Mouse (Mus musculus) inflammation-experienced regulatory T-cells, adult 6 months (primary cell): ENCODE results near the gene 2310022A10Rik. TPM values are rescaled to one million over a fixed set of nuclear protein-coding genes. Genes with fewer than 3 reads are reported as not detected.

Source experiments
- ATAC-seq: one replicate; pipeline ENCODE4 v1.8.0; 2017
- polyA plus RNA-seq, 3 experiments: library from polyadenylated mRNA; unstranded; fragments of 100-300 nt; shearing (Covaris generic); gene quantifications; one replicate each; pipeline ENCODE4 v1.2.1; 2017

2310022A10Rik gene
- polyA plus RNA-seq, 3 experiments from 2014 or later = 16.4 to 24.4 (median 21.4) TPM

- peak; percentile 84 for ATAC-seq
These were observed 11.6 kb upstream of the 2310022A10Rik start for GRCm38 (mm10) chr7:27541431-27541830.

- ATAC-seq = no peak
These were observed 11.1 kb upstream of the 2310022A10Rik start for GRCm38 (mm10) chr7:27541922-27542321.

- ATAC-seq = peak; percentile 43
These were observed 10.5 kb upstream of the 2310022A10Rik start for GRCm38 (mm10) chr7:27542392-27543033.

GRCm38 (mm10) chr7:27543065-27543464 lies 10.0 kb upstream of the 2310022A10Rik start:
- ATAC-seq = no peak

GRCm38 (mm10) chr7:27543851-27544250 lies 9.2 kb upstream of the 2310022A10Rik start:
- no peak for ATAC-seq

GRCm38 (mm10) chr7:27544675-27545370 lies 8.2 kb upstream of the 2310022A10Rik start:
- peak; percentile 82 for ATAC-seq

- ATAC-seq = no peak
These were observed 3.4 kb upstream of the 2310022A10Rik start for GRCm38 (mm10) chr7:27549597-27549996.

GRCm38 (mm10) chr7:27552070-27552469 lies 963 bp upstream of the 2310022A10Rik start:
- ATAC-seq = no peak

GRCm38 (mm10) chr7:27560291-27560887 lies 7.4 kb downstream of the 2310022A10Rik start:
- ATAC-seq = no peak

GRCm38 (mm10) chr7:27560978-27561377 lies 7.9 kb downstream of the 2310022A10Rik start:
- ATAC-seq = no peak

GRCm38 (mm10) chr7:27569580-27570224 lies 16.7 kb downstream of the 2310022A10Rik start:
- ATAC-seq = no peak

- ATAC-seq = no peak
These were observed 19.1 kb downstream of the 2310022A10Rik start for GRCm38 (mm10) chr7:27572133-27572532.

GRCm38 (mm10) chr7:27574124-27574880 lies 21.3 kb downstream of the 2310022A10Rik start:
- ATAC-seq = no peak

- ATAC-seq = peak; percentile 61
These were observed 23.9 kb downstream of the 2310022A10Rik start for GRCm38 (mm10) chr7:27576914-27577313.

GRCm38 (mm10) chr7:27577589-27577988 lies 24.6 kb downstream of the 2310022A10Rik start:
- ATAC-seq = no peak

- ATAC-seq = no peak
These were observed 25.4 kb downstream of the 2310022A10Rik start for GRCm38 (mm10) chr7:27578465-27578864.

- ATAC-seq = no peak
These were observed 27.5 kb downstream of the 2310022A10Rik start for GRCm38 (mm10) chr7:27580380-27581174.

- ATAC-seq = no peak
These were observed 33.8 kb downstream of the 2310022A10Rik start for GRCm38 (mm10) chr7:27586861-27587260.

GRCm38 (mm10) chr7:27587741-27588140 lies 34.7 kb downstream of the 2310022A10Rik start:
- no peak for ATAC-seq

- no peak for ATAC-seq
These were observed 37.1 kb downstream of the 2310022A10Rik start for GRCm38 (mm10) chr7:27590088-27590487.

GRCm38 (mm10) chr7:27590566-27591213 lies 37.7 kb downstream of the 2310022A10Rik start:
- ATAC-seq = peak; percentile 15
